Mouse (Mus musculus) ES-Bruce4 (cell line): Measurements from ENCODE around the gene Rps6ka1. TPM values are rescaled to one million over a fixed set of nuclear protein-coding genes. Genes with fewer than 3 reads are reported as not detected.

Source experiments
- H3K27ac ChIP-seq: 2 replicates; pipeline ENCODE4 v1.5.1; 2012; ENCODE audit warnings: low read length, inconsistent platforms; ENCODE audit not compliant: insufficient read depth
- H3K27me3 ChIP-seq: 2 replicates; pipeline ENCODE4 v1.6.1; 2012; ENCODE audit warnings: mild to moderate bottlenecking, low read length, inconsistent platforms; ENCODE audit not compliant: control insufficient read depth, poor library complexity, insufficient read depth, severe bottlenecking
- H3K36me3 ChIP-seq: 2 replicates; pipeline ENCODE4 v1.6.1; 2012; ENCODE audit warnings: inconsistent platforms, mild to moderate bottlenecking, low read length, moderate library complexity; ENCODE audit not compliant: control insufficient read depth, poor library complexity, insufficient read depth, severe bottlenecking
- H3K4me1 ChIP-seq: one replicate; pipeline ENCODE4 v1.8.1; 2011; ENCODE audit warnings: low read length; ENCODE audit not compliant: control insufficient read depth, insufficient read depth
- H3K4me3 ChIP-seq: 2 replicates; pipeline ENCODE4 v1.5.1; 2011; ENCODE audit warnings: low read depth, mild to moderate bottlenecking, low read length
- H3K9ac ChIP-seq: 2 replicates; pipeline ENCODE4 v1.6.1; 2012; ENCODE audit warnings: low read depth, mild to moderate bottlenecking, inconsistent platforms; ENCODE audit not compliant: poor library complexity, severe bottlenecking
- H3K9me3 ChIP-seq: replicated peaks from 2 replicates; pipeline ENCODE4 v1.6.1; 2012; ENCODE audit warnings: mild to moderate bottlenecking, low read length, inconsistent platforms; ENCODE audit not compliant: control insufficient read depth, poor library complexity, insufficient read depth, severe bottlenecking
- CTCF ChIP-seq: IDR thresholded peaks from one replicate; pipeline ENCODE4 v1.8.1; 2011; ENCODE audit warnings: low read depth, low read length
- EP300 ChIP-seq: IDR thresholded peaks from 2 replicates; pipeline ENCODE4 v1.6.1; 2011; ENCODE audit warnings: low read depth, low read length; ENCODE audit not compliant: insufficient read depth
- POLR2A ChIP-seq: IDR thresholded peaks from one replicate; pipeline ENCODE4 v1.8.1; 2011; ENCODE audit warnings: low read length; ENCODE audit not compliant: insufficient read depth
- polyA plus RNA-seq: library from polyadenylated mRNA; stranded (reverse); fragments of >200 nt; gene quantifications from 2 replicates; pipeline ENCODE4 v1.2.4, GENCODE M21; 2011; ENCODE audit warnings: low read depth; ENCODE audit not compliant: missing spikeins, insufficient read depth, insufficient read length

The Rps6ka1 gene
- 73.2 and 86.4 TPM in 2 replicates for polyA plus RNA-seq

DNA sequence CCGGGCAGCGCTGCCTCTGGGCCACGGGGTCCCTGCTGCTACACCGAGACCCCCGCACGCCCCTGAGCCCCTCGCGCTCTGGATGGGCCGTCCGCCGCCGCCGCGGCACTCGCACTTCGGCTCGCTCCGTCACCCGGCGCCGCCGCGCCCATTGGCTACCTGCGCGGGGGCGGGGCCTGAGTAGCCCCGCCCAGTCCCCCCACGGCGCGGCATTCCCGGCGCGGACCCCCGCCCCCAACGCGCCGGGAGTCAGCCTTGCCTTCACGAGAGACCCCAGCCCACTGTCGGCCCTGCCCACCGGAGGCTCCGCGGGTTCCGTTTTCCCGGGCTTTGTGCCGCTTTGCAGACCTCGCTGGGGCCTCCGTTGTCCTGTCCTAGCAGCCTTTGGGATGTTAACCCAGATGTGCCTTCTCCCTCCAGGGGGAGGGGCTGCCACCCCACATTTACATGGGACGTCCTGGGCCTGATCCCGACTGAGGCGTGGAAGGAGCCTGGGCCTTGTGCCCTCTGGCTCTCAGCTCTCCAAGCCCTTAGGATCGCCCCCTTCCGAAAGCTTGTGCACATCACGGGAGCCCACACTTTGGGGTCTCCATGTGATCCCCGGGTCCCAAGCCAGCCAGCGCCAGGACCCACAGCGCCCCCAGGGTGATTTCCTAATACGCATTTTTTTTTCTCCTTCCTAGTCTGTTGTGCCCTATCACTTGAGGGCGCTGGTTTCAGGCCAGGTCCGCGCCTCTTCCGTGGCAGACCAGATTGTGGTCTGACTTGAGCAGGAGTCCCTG lies at the start of gene Rps6ka1:
TSS of gene Rps6ka1 (minus strand) at position 126 of the 782 bp plus-strand sequence.
- no peaks in the 10 kb centered on the region for H3K27me3 ChIP-seq
- peaks cover 4% of the 10 kb centered on the region for H3K4me1 ChIP-seq
- H3K9ac ChIP-seq = peak within 1 kb of the TSS; percentile 85
- peak within 1 kb of the TSS; percentile 93 for H3K27ac ChIP-seq
- H3K36me3 ChIP-seq = no peaks in the 10 kb centered on the region
- TF ChIP-seq POLR2A = peak; percentile 52
- TF ChIP-seq EP300 = peak; percentile 55; the same call in 1 of the 2 replicates
- TF ChIP-seq CTCF = peak; percentile 50
- no peaks in the 10 kb centered on the region for H3K9me3 ChIP-seq
- H3K4me3 ChIP-seq = peak within 1 kb of the TSS; percentile 91

- Histone ChIP-seq H3K27me3 (no peaks in the 10 kb centered on the region), H3K9ac (no peak overlapping the region), H3K4me1 (no peaks in the 10 kb centered on the region), H3K36me3 (no peaks in the 10 kb centered on the region), H3K4me3 (no peak overlapping the region), H3K9me3 (no peaks in the 10 kb centered on the region), H3K27ac (no peak overlapping the region)
- TF ChIP-seq POLR2A (no peak), CTCF (no peak), EP300 (no peak)
Observed at GRCm38 (mm10) chr4:133931785-133932184, 44.2 kb upstream of the Rps6ka1 start.

- no peaks in the 10 kb centered on the region for H3K27me3 ChIP-seq
- no peaks in the 10 kb centered on the region for H3K9me3 ChIP-seq
- H3K4me1 ChIP-seq = no peaks in the 10 kb centered on the region
- H3K27ac ChIP-seq = no peak overlapping the region
- no peaks in the 10 kb centered on the region for H3K36me3 ChIP-seq
- no peak for TF ChIP-seq POLR2A
- peak; percentile 14 for TF ChIP-seq CTCF
- no peak overlapping the region for H3K9ac ChIP-seq
- no peak overlapping the region for H3K4me3 ChIP-seq
Observed at GRCm38 (mm10) chr4:133931349-133931748, 43.8 kb upstream of the Rps6ka1 start.

DNA sequence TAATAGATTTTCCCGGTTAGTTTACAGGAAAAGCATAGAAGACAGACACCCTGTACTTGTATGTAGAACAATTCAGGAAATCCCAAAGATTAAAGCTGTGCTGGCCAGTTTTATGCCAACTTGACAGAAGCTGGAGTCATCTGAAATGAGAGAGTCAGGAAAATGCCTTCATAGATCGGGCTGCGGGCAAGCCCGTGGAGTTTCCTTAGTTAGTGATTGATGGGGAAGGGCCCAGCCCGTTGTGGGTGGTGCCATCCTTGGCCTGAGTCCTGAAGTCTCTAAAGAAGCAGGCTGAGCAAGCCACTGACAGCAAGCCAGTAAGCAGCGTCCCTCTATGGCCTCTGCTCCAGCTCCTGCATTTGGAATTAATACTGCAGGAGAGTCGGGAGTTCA lies 41.7 kb upstream of the Rps6ka1 start:
- TF ChIP-seq CTCF (no peak), POLR2A (no peak), EP300 (no peak)
- Histone ChIP-seq H3K4me3 (no peak overlapping the region), H3K36me3 (no peaks in the 10 kb centered on the region), H3K27ac (peak overlapping the region; percentile 33; the same call in 1 of the 2 replicates), H3K9me3 (no peaks in the 10 kb centered on the region), H3K9ac (peak overlapping the region; percentile 28; the same call in 1 of the 2 replicates), H3K27me3 (no peaks in the 10 kb centered on the region), H3K4me1 (no peaks in the 10 kb centered on the region)

DNA sequence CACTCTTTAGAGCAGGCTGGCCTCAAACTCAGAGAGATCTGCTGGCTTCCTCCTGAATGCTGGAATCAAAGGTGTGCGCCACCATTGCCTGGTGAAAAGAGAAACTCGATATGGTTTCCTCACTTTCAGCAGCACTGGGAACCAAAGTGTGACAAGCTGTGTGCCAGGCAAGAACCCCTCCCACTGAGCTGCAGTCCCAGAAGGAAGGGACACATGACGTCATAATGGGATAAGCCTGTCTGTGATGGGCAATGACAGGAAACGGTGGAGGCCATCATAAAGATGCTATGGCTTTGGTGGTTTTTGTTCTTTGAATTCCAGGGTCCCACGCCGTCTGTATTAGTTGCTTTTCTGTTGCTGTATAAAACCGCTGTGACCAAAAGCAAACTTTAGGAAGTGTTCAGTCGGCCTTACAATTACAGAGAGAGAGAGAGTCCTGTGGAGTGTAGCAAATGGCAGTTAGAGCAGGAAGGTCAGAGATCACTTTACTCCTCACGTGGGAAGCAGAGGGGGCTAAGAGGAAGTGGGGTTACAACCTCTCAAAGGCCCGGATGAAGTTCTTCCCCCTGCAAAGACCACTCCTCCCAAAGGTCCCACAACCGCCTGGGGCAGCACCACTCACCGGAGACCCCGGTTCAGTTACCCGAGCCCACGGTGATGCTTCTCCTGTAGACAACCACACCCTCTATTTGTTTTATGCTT lies 41.1 kb upstream of the Rps6ka1 start:
- Histone ChIP-seq H3K4me3 (0 out of 2 replicates have a peak overlapping the region, but pooled peaks have one; percentile 1), H3K9ac (peak overlapping the region; percentile 28; the same call in 1 of the 2 replicates), H3K4me1 (no peaks in the 10 kb centered on the region), H3K27me3 (no peaks in the 10 kb centered on the region), H3K36me3 (no peaks in the 10 kb centered on the region), H3K9me3 (no peaks in the 10 kb centered on the region), H3K27ac (peak overlapping the region; percentile 33; the same call in 1 of the 2 replicates)
- TF ChIP-seq POLR2A (no peak), EP300 (no peak), CTCF (no peak)
